Mouse (Mus musculus): Measurements from ENCODE around the gene Adarb1.

DNA sequence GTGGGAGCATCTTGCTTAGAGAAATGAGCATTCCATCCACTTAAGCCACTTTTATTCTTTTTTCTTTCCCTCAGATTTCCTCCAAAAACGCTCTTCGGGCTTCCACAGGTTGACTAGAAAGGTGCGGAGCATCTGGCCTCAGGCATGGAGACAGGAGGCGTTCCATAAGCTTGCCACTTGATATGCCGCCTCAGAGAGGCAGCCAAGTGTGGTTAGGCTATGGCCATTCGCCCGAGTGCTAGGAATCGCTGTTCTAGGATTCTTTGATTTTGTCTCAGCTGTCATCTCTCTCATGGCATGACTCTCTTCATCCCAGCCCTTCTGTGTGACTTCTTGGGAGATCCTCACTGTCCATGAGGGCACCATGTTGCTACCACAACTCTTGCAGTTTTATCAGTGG, 43.1 kb upstream of the Adarb1 start:
- TF ChIP-seq POLR2A (IDR thresholded peaks at IDR 0.05; ENCODE audit: low read depth, low read length) (no peak), CTCF (conservative IDR thresholded peaks at IDR 0.05; ENCODE audit: insufficient read depth, insufficient read length, low read depth, low read length) (no peak)
